Mouse (Mus musculus) adipose tissue, adult 10 weeks (tissue): ENCODE results near the gene Gm5114. TPM values are rescaled to one million over a fixed set of nuclear protein-coding genes. Genes with fewer than 3 reads are reported as not detected.

Experiments used
- polyA plus RNA-seq: library from polyadenylated mRNA; stranded (reverse); fragments of 350-450 nt; fragmentation: Illumina TruSeq; extraction: RNeasy Lipid Tissue Mini Kit (QIAGEN cat#74804); gene quantifications from one replicate; pipeline ENCODE4 v1.2.3, GENCODE M21; 2014; ENCODE audit warnings: low read depth, low replicate concordance

Gene Gm5114
- polyA plus RNA-seq: 0.11 TPM

GRCm38 (mm10) chr7:39413060-39413459 is at the start of gene Gm5114:
Gm5114 (minus strand) TSS chr7:39413160.

Other genes with a start within 250 kb of the Gm5114 start
- 1.0 TPM for gene Zfp619, start 104.6 kb upstream of the Gm5114 start, polyA plus RNA-seq